Mouse (Mus musculus): Measurements from ENCODE around the gene Nagpa. TPM values are rescaled to one million over a fixed set of nuclear protein-coding genes. Genes with fewer than 3 reads are reported as not detected.

Gene Nagpa
- total and polyA plus RNA-seq, 2 experiments: 10.0 to 24.0 TPM

GRCm38 (mm10) chr16:5153299-5154026 lies 50.3 kb downstream of the Nagpa start:
- DNase-seq (ENCODE audit: extremely low read depth, low read depth, low spot score): no peak
- no peaks in the 10 kb centered on the region for H3K4me1 ChIP-seq (ENCODE audit: control insufficient read depth, insufficient read depth, low read length)
- no peak overlapping the region for H3K27ac ChIP-seq (replicated peaks; ENCODE audit: insufficient read depth, low read depth, low read length)
- TF ChIP-seq CTCF (IDR thresholded peaks at IDR 0.05; ENCODE audit: low read depth, low read length): no peak
- no peak for TF ChIP-seq POLR2A (IDR thresholded peaks at IDR 0.05; ENCODE audit: extremely low read depth, insufficient read depth, low read length)
- H3K9ac ChIP-seq (ENCODE audit: low read depth, low read length): no peak overlapping the region
- no peaks in the 10 kb centered on the region for H3K36me3 ChIP-seq (ENCODE audit: control insufficient read depth, insufficient read depth, low read length)
- H3K27me3 ChIP-seq (ENCODE audit: control insufficient read depth, insufficient read depth, low read length): no peaks in the 10 kb centered on the region
- 87% methylated on average over 6 of the region's 6 CpGs for WGBS
- H3K4me3 ChIP-seq (ENCODE audit: insufficient read depth, low read depth, low read length): no peak overlapping the region
- H3K79me2 ChIP-seq (ENCODE audit: control insufficient read depth, insufficient read depth, low read length): no peaks in the 10 kb centered on the region

- Histone ChIP-seq H3K4me3 (ENCODE audit: insufficient read depth, low read depth, low read length) (no peak overlapping the region), H3K27me3 (ENCODE audit: control insufficient read depth, insufficient read depth, low read length) (no peaks in the 10 kb centered on the region), H3K27ac (replicated peaks; ENCODE audit: insufficient read depth, low read depth, low read length) (no peak overlapping the region), H3K9ac (ENCODE audit: low read depth, low read length) (no peak overlapping the region), H3K79me2 (ENCODE audit: control insufficient read depth, insufficient read depth, low read length) (no peaks in the 10 kb centered on the region), H3K4me1 (ENCODE audit: control insufficient read depth, insufficient read depth, low read length) (0 out of 2 replicates have a peak, but pooled peaks cover 4% of the 10 kb centered on the region), H3K36me3 (ENCODE audit: control insufficient read depth, insufficient read depth, low read length) (no peaks in the 10 kb centered on the region)
- TF ChIP-seq CTCF (IDR thresholded peaks at IDR 0.05; ENCODE audit: low read depth, low read length) (no peak), POLR2A (IDR thresholded peaks at IDR 0.05; ENCODE audit: extremely low read depth, insufficient read depth, low read length) (no peak)
- WGBS: 83% methylated on average over 10 of the region's 10 CpGs
- DNase-seq (ENCODE audit: extremely low read depth, low read depth, low spot score): no peak
Observed at GRCm38 (mm10) chr16:5150544-5150943, 53.3 kb downstream of the Nagpa start.

- Histone ChIP-seq H3K27me3 (ENCODE audit: control insufficient read depth, insufficient read depth, low read length) (no peaks in the 10 kb centered on the region), H3K4me3 (ENCODE audit: insufficient read depth, low read depth, low read length) (peak within 1 kb of the TSS; percentile 32), H3K27ac (replicated peaks; ENCODE audit: insufficient read depth, low read depth, low read length) (no peak within 1 kb of the TSS), H3K9ac (ENCODE audit: low read depth, low read length) (no peak within 1 kb of the TSS), H3K36me3 (ENCODE audit: control insufficient read depth, insufficient read depth, low read length) (no peaks in the 10 kb centered on the region), H3K4me1 (ENCODE audit: control insufficient read depth, insufficient read depth, low read length) (0 out of 2 replicates have a peak, but pooled peaks cover 4% of the 10 kb centered on the region), H3K79me2 (ENCODE audit: control insufficient read depth, insufficient read depth, low read length) (no peaks in the 10 kb centered on the region)
- whole genome bisulfite sequencing: 13% methylated on average over 13 of the region's 13 CpGs
- no peak for DNase-seq (ENCODE audit: extremely low read depth, low read depth, low spot score)
- TF ChIP-seq POLR2A (IDR thresholded peaks at IDR 0.05; ENCODE audit: extremely low read depth, insufficient read depth, low read length) (no peak), CTCF (IDR thresholded peaks at IDR 0.05; ENCODE audit: low read depth, low read length) (no peak)
Observed at GRCm38 (mm10) chr16:5147037-5147385, 56.8 kb downstream of the Nagpa start, which contains the start of gene Sec14l5. Gene Sec14l5, plus strand, starts transcription at chr16:5147109.

- H3K27ac ChIP-seq (replicated peaks; ENCODE audit: insufficient read depth, low read depth, low read length): no peak overlapping the region
- no peaks in the 10 kb centered on the region for H3K36me3 ChIP-seq (ENCODE audit: control insufficient read depth, insufficient read depth, low read length)
- 0 out of 2 replicates have a peak, but pooled peaks cover 4% of the 10 kb centered on the region for H3K4me1 ChIP-seq (ENCODE audit: control insufficient read depth, insufficient read depth, low read length)
- 2% methylated on average over 26 of the region's 26 CpGs for WGBS
- H3K27me3 ChIP-seq (ENCODE audit: control insufficient read depth, insufficient read depth, low read length): no peaks in the 10 kb centered on the region
- no peaks in the 10 kb centered on the region for H3K79me2 ChIP-seq (ENCODE audit: control insufficient read depth, insufficient read depth, low read length)
- no peak overlapping the region for H3K9ac ChIP-seq (ENCODE audit: low read depth, low read length)
- H3K4me3 ChIP-seq (ENCODE audit: insufficient read depth, low read depth, low read length): peak overlapping the region; percentile 32
- peak; percentile 81 for DNase-seq (ENCODE audit: extremely low read depth, low read depth, low spot score)
- TF ChIP-seq POLR2A (IDR thresholded peaks at IDR 0.05; ENCODE audit: extremely low read depth, insufficient read depth, low read length): no peak
- TF ChIP-seq CTCF (IDR thresholded peaks at IDR 0.05; ENCODE audit: low read depth, low read length): no peak
Observed at GRCm38 (mm10) chr16:5146367-5147036, 57.3 kb downstream of the Nagpa start.

GRCm38 (mm10) chr16:5145570-5145969 lies 58.2 kb downstream of the Nagpa start:
- Histone ChIP-seq H3K9ac (ENCODE audit: low read depth, low read length) (no peak overlapping the region), H3K36me3 (ENCODE audit: control insufficient read depth, insufficient read depth, low read length) (no peaks in the 10 kb centered on the region), H3K4me3 (ENCODE audit: insufficient read depth, low read depth, low read length) (no peak overlapping the region), H3K27ac (replicated peaks; ENCODE audit: insufficient read depth, low read depth, low read length) (no peak overlapping the region), H3K79me2 (ENCODE audit: control insufficient read depth, insufficient read depth, low read length) (no peaks in the 10 kb centered on the region), H3K27me3 (ENCODE audit: control insufficient read depth, insufficient read depth, low read length) (no peaks in the 10 kb centered on the region), H3K4me1 (ENCODE audit: control insufficient read depth, insufficient read depth, low read length) (0 out of 2 replicates have a peak, but pooled peaks cover 4% of the 10 kb centered on the region)
- under 1% methylated on average over 7 of the region's 7 CpGs for WGBS
- DNase-seq (ENCODE audit: extremely low read depth, low read depth, low spot score): peak; percentile 74
- no peak for TF ChIP-seq POLR2A (IDR thresholded peaks at IDR 0.05; ENCODE audit: extremely low read depth, insufficient read depth, low read length)
- TF ChIP-seq CTCF (IDR thresholded peaks at IDR 0.05; ENCODE audit: low read depth, low read length): peak; percentile 57

Other genes with a start within 250 kb of the Nagpa start
- gene Anks3, start 239.8 kb downstream of the Nagpa start, total RNA-seq (2014; rRNA removed): 11.3 and 14.2 TPM in 2 replicates
- gene Anks3, start 239.8 kb downstream of the Nagpa start, polyA plus RNA-seq (2012; rRNA removed): 16.8 and 22.3 TPM in 2 replicates
- not detected in 2 replicates for gene Sept12, start 206.2 kb downstream of the Nagpa start, total RNA-seq (2014; rRNA removed)
- gene Sept12, start 206.2 kb downstream of the Nagpa start, polyA plus RNA-seq (2012; rRNA removed): not detected in 2 replicates
- gene Smim22, start 196.7 kb downstream of the Nagpa start, total RNA-seq (2014; rRNA removed): 3.6 and 14.6 TPM in 2 replicates
- gene Smim22, start 196.7 kb downstream of the Nagpa start, polyA plus RNA-seq (2012; rRNA removed): 13.9 and 35.5 TPM in 2 replicates
- 5.2 and 7.5 TPM in 2 replicates for gene Rogdi, start 190.5 kb downstream of the Nagpa start, total RNA-seq (2014; rRNA removed)
- 29.9 and 53.7 TPM in 2 replicates for gene Rogdi, start 190.5 kb downstream of the Nagpa start, polyA plus RNA-seq (2012; rRNA removed)
- 48.5 and 50.3 TPM in 2 replicates for gene Glyr1, start 154.1 kb downstream of the Nagpa start, total RNA-seq (2014; rRNA removed)
- gene Glyr1, start 154.1 kb downstream of the Nagpa start, polyA plus RNA-seq (2012; rRNA removed): 42.8 and 48.6 TPM in 2 replicates
- 11.5 and 15.6 TPM in 2 replicates for gene Ubn1, start 154.0 kb downstream of the Nagpa start, total RNA-seq (2014; rRNA removed)
- gene Ubn1, start 154.0 kb downstream of the Nagpa start, polyA plus RNA-seq (2012; rRNA removed): 12.1 and 15.6 TPM in 2 replicates
- gene Ppl, start 71.6 kb downstream of the Nagpa start, total RNA-seq (2014; rRNA removed): 9.4 and 10.2 TPM in 2 replicates
- gene Ppl, start 71.6 kb downstream of the Nagpa start, polyA plus RNA-seq (2012; rRNA removed): 3.3 and 3.6 TPM in 2 replicates
- 0.09 and 0.13 TPM in 2 replicates for gene Sec14l5, start 56.9 kb downstream of the Nagpa start, total RNA-seq (2014; rRNA removed)
- 0.01 and 0.02 TPM in 2 replicates for gene Sec14l5, start 56.9 kb downstream of the Nagpa start, polyA plus RNA-seq (2012; rRNA removed)
- 1.7 and 2.7 TPM in 2 replicates for gene AU021092, start 18.3 kb upstream of the Nagpa start, total RNA-seq (2014; rRNA removed)
- 2.4 and 2.7 TPM in 2 replicates for gene AU021092, start 18.3 kb upstream of the Nagpa start, polyA plus RNA-seq (2012; rRNA removed)
- 24.7 and 30.3 TPM in 2 replicates for gene Alg1, start 29.6 kb upstream of the Nagpa start, total RNA-seq (2014; rRNA removed)
- 43.6 and 46.1 TPM in 2 replicates for gene Alg1, start 29.6 kb upstream of the Nagpa start, polyA plus RNA-seq (2012; rRNA removed)
- 7.2 and 9.0 TPM in 2 replicates for gene Eef2kmt, start 52.0 kb upstream of the Nagpa start, total RNA-seq (2014; rRNA removed)
- gene Eef2kmt, start 52.0 kb upstream of the Nagpa start, polyA plus RNA-seq (2012; rRNA removed): 17.3 and 22.4 TPM in 2 replicates